ENCODE assay signal across 9 mouse cellular contexts in genomic region chr19:55896629-55897028, GRCm38 (mm10).
DNase-seq lines count a peak whose midpoint lies in the region; ATAC-seq and TF ChIP-seq lines count a peak whose summit lies in the region.
"Had no signal": no experiment of that assay in that cellular context is flagged by ENCODE, and none has a peak within 500 bp of the region (broad histone marks: within the 10 kb centered on the region; RNA-seq: fewer than 3 reads in every experiment).

No protein-coding gene starts in this region.

- ATAC-seq in stomach, embryonic 14.5 days (ENCODE audit: insufficient number of reproducible peaks, insufficient read depth, low FRiP score, low read depth), result no peak
- no peak for ATAC-seq in stomach, postnatal 0 days (ENCODE audit: low FRiP score, low TSS enrichment)
- no peak for ATAC-seq in embryonic facial prominence, embryonic 15.5 days (ENCODE audit: insufficient number of reproducible peaks, low FRiP score, low TSS enrichment, low read depth)
- no peak for ATAC-seq in limb, embryonic 11.5 days (ENCODE audit: insufficient number of reproducible peaks, low FRiP score, low TSS enrichment, low read depth)
- ATAC-seq in intestine, embryonic 15.5 days, result no peak

- no peak for TF ChIP-seq EP300 in stomach, postnatal 0 days (optimal IDR thresholded peaks at IDR 0.05)

- peak overlapping the region; percentile 27 for H3K4me2 ChIP-seq in stomach, embryonic 14.5 days (replicated peaks; ENCODE audit: low read depth, low read length)
- H3K4me2 ChIP-seq in stomach, postnatal 0 days (replicated peaks; ENCODE audit: low read depth), result no peak overlapping the region
- peak overlapping the region; percentile 8 for H3K4me2 ChIP-seq in embryonic facial prominence, embryonic 15.5 days (replicated peaks)
- H3K4me2 ChIP-seq in limb, embryonic 11.5 days (ENCODE audit: low read depth, severe bottlenecking), result peak overlapping the region; percentile 30
- no peak overlapping the region for H3K4me2 ChIP-seq in intestine, embryonic 15.5 days (replicated peaks)

- no peak overlapping the region for H3K4me3 ChIP-seq in stomach, embryonic 14.5 days (ENCODE audit: low read depth, low read length)
- H3K4me3 ChIP-seq in stomach, postnatal 0 days (ENCODE audit: low read depth, low read length), result no peak overlapping the region
- 0 out of 2 replicates have a peak overlapping the region, but pooled peaks have one; percentile 0 for H3K4me3 ChIP-seq in embryonic facial prominence, embryonic 15.5 days (replicated peaks)
- no peak overlapping the region for H3K4me3 ChIP-seq in limb, embryonic 11.5 days (ENCODE audit: low read depth, low read length)
- H3K4me3 ChIP-seq in intestine, embryonic 15.5 days (replicated peaks), result no peak overlapping the region
- H3K4me3 ChIP-seq: kidney, embryonic 15.5 days had no signal

- no peak for DNase-seq in stomach, postnatal 0 days (ENCODE audit: low spot score)
- DNase-seq in limb, embryonic 11.5 days (ENCODE audit: low spot score), result peak; percentile 52
- DNase-seq in layer of hippocampus, adult 9-10 months (ENCODE audit: low spot score), result no peak
- DNase-seq in left cerebral cortex, postnatal 10 days (ENCODE audit: extremely low spot score in 1 of 2, low spot score in 2 of 2), result no peak
- DNase-seq: cerebellum, postnatal 25 days had no signal

- no peaks in the 10 kb centered on the region for H3K36me3 ChIP-seq in stomach, embryonic 14.5 days (ENCODE audit: control insufficient read depth, insufficient read depth, low read length)
- no peaks in the 10 kb centered on the region for H3K36me3 ChIP-seq in stomach, postnatal 0 days (ENCODE audit: control insufficient read depth, insufficient read depth, low read length)
- H3K36me3 ChIP-seq in embryonic facial prominence, embryonic 15.5 days, result no peaks in the 10 kb centered on the region
- H3K36me3 ChIP-seq in limb, embryonic 11.5 days (ENCODE audit: control insufficient read depth, insufficient read depth, low read length), result no peaks in the 10 kb centered on the region
- no peaks in the 10 kb centered on the region for H3K36me3 ChIP-seq in intestine, embryonic 15.5 days
- H3K36me3 ChIP-seq: kidney, embryonic 15.5 days had no signal

- H3K9ac ChIP-seq in stomach, embryonic 14.5 days (replicated peaks; ENCODE audit: low read depth, low read length), result no peak overlapping the region; the same call in 1 of the 2 replicates
- no peak overlapping the region for H3K9ac ChIP-seq in stomach, postnatal 0 days (ENCODE audit: low read length)
- H3K9ac ChIP-seq in embryonic facial prominence, embryonic 15.5 days, result no peak overlapping the region
- H3K9ac ChIP-seq in limb, embryonic 11.5 days (ENCODE audit: low read length), result peak overlapping the region; percentile 17; the same call in 1 of the 2 replicates
- no peak overlapping the region for H3K9ac ChIP-seq in intestine, embryonic 15.5 days
- H3K9ac ChIP-seq: kidney, embryonic 15.5 days had no signal

- no peaks in the 10 kb centered on the region for H3K27me3 ChIP-seq in stomach, embryonic 14.5 days (ENCODE audit: control insufficient read depth, insufficient read depth, low read length)
- H3K27me3 ChIP-seq in stomach, postnatal 0 days (ENCODE audit: control insufficient read depth, insufficient read depth, low read length), result no peaks in the 10 kb centered on the region
- H3K27me3 ChIP-seq in embryonic facial prominence, embryonic 15.5 days, result peaks cover 4% of the 10 kb centered on the region; the same call in 1 of the 2 replicates
- no peaks in the 10 kb centered on the region for H3K27me3 ChIP-seq in limb, embryonic 11.5 days (ENCODE audit: control insufficient read depth, insufficient read depth, low read length)
- no peaks in the 10 kb centered on the region for H3K27me3 ChIP-seq in intestine, embryonic 15.5 days (replicated peaks)

- intact Hi-C loops in left cerebral cortex, postnatal 10 days (cut with DNase I), result loop anchor here (5.0 to 10.0 kb wide), 3 partner anchors 154 to 562 kb away; partner anchors contain the start of gene Tcf7l2

- TF ChIP-seq CTCF in stomach, postnatal 0 days (IDR thresholded peaks at IDR 0.05; ENCODE audit: low read depth), result no peak

- peaks cover 53% of the 10 kb centered on the region for H3K4me1 ChIP-seq in stomach, embryonic 14.5 days (ENCODE audit: control insufficient read depth, insufficient read depth, low read length)
- H3K4me1 ChIP-seq in stomach, postnatal 0 days (replicated peaks; ENCODE audit: control insufficient read depth, insufficient read depth), result 0 out of 2 replicates have a peak, but pooled peaks cover 2% of the 10 kb centered on the region
- peaks cover 81% of the 10 kb centered on the region for H3K4me1 ChIP-seq in embryonic facial prominence, embryonic 15.5 days
- H3K4me1 ChIP-seq in limb, embryonic 11.5 days (ENCODE audit: control insufficient read depth, insufficient read depth, low read length), result peaks cover 55% of the 10 kb centered on the region
- H3K4me1 ChIP-seq in intestine, embryonic 15.5 days (replicated peaks), result peaks cover 43% of the 10 kb centered on the region

- no peaks in the 10 kb centered on the region for H3K9me3 ChIP-seq in stomach, embryonic 14.5 days (ENCODE audit: control insufficient read depth, low read depth, low read length)
- no peaks in the 10 kb centered on the region for H3K9me3 ChIP-seq in stomach, postnatal 0 days (ENCODE audit: control insufficient read depth, low read length)
- H3K9me3 ChIP-seq in embryonic facial prominence, embryonic 15.5 days (replicated peaks), result no peaks in the 10 kb centered on the region
- no peaks in the 10 kb centered on the region for H3K9me3 ChIP-seq in limb, embryonic 11.5 days (ENCODE audit: control insufficient read depth, low read length)
- H3K9me3 ChIP-seq in intestine, embryonic 15.5 days, result no peaks in the 10 kb centered on the region
- H3K9me3 ChIP-seq: kidney, embryonic 15.5 days had no signal

- 20% methylated on average over 10 of the region's 10 CpGs for WGBS in stomach, embryonic 14.5 days
- 51% methylated on average over 10 of the region's 10 CpGs for WGBS in stomach, postnatal 0 days
- 32% methylated on average over 10 of the region's 10 CpGs for WGBS in embryonic facial prominence, embryonic 15.5 days
- 4% methylated on average over 10 of the region's 10 CpGs for WGBS in limb, embryonic 11.5 days
- 39% methylated on average over 10 of the region's 10 CpGs for WGBS in intestine, embryonic 15.5 days

- H3K27ac ChIP-seq in stomach, embryonic 14.5 days (ENCODE audit: low read length), result no peak overlapping the region; the same call in 1 of the 2 replicates
- H3K27ac ChIP-seq in stomach, postnatal 0 days (replicated peaks), result no peak overlapping the region
- no peak overlapping the region; the same call in 1 of the 2 replicates for H3K27ac ChIP-seq in embryonic facial prominence, embryonic 15.5 days (replicated peaks)
- no peak overlapping the region for H3K27ac ChIP-seq in limb, embryonic 11.5 days (replicated peaks; ENCODE audit: low read depth, low read length)
- H3K27ac ChIP-seq in intestine, embryonic 15.5 days, result no peak overlapping the region
- H3K27ac ChIP-seq: kidney, embryonic 15.5 days had no signal

Comparison
In these comparisons a context has a peak if more than half of its experiments do, and no peak if none do; other contexts are left out.
1. H3K4me2 ChIP-seq: peak in stomach, embryonic 14.5 days (single experiment), embryonic facial prominence, embryonic 15.5 days (single experiment) and limb, embryonic 11.5 days (single experiment); none in stomach, postnatal 0 days (single experiment) and intestine, embryonic 15.5 days (single experiment).